Mouse (Mus musculus): ENCODE results near the gene Arid1a.

DNA sequence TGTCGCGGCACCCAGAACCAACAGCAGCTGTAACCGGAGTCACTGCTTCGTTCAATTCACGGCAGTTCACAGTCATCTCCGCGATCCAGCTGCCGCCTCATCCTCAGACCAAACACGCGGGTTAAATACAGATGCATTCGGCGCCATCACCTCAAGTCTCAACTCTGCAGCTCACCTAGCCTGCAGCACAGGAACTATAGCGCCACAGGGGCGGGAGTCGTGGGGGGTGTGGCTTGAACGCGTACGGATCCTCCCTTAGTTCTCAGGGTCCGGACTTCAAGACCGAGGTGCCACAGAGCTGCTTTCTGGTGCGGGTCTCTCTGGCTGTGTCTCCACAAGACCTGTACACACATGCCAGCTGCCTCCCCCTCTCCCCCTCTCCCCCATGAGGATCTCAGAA lies 110.9 kb downstream of the Arid1a start:
- no peak for TF ChIP-seq GATA1 (IDR thresholded peaks at IDR 0.05; ENCODE audit: borderline replicate concordance, low read length)
- no peak for TF ChIP-seq FLI1 (IDR thresholded peaks at IDR 0.05; ENCODE audit: low read length)

All from megakaryocyte, embryonic 14.5 days (primary cell).